Mouse (Mus musculus): Measurements from ENCODE around the gene Cog5.

Gene Cog5

DNA sequence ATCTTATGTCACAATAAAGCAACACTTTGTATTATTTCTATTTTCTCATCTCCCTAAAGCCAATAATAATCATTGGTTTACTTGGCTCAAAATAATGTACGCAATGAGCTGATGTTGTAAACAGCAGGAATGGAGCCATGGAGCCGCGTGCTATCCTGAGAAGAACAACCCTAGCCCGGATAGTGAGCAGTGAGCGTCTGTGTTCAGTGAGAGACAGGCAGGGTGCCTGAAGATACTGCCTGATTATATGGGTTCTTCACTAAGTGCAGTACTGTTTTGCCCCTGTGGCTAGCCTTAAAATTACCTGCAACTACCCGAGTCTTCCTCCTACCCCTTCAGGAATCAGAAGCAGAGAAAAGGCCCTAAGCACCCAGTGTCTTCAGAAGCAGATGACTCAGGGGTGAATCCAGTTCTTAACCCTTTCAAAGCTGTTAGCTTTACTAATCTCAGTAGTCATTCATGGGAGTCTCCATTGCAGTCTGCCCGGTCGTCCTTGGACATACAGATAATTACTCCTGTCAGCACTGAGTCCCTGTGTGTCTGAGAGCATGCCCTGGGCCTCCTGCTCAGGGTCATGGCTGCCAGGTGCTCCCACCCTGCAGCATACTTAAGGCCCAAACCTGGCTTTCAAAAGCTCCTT, 240.5 kb downstream of the Cog5 start:
- DNase-seq (ENCODE audit: low spot score) = no peak

DNA sequence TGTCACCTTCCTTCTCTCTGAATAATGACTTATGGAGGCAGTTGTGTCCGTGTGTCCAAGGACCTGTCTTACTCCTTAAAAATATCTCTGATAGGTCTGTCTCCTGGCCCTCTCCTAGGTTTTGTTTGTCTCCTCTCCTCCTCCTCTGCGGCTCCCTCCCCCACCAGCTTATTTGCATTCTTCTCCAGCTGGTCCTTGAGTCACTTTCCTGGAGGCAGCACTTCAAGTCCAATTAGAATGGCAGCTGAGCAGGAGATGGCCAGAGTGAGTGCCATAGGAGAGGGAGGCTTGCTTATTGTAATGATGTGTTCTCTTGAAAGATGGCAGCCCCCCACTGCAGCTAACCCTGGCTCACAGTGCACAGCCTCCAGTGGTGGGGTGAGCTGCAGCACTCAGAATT, 241.2 kb downstream of the Cog5 start:
- no peak for DNase-seq (ENCODE audit: low spot score)

DNA sequence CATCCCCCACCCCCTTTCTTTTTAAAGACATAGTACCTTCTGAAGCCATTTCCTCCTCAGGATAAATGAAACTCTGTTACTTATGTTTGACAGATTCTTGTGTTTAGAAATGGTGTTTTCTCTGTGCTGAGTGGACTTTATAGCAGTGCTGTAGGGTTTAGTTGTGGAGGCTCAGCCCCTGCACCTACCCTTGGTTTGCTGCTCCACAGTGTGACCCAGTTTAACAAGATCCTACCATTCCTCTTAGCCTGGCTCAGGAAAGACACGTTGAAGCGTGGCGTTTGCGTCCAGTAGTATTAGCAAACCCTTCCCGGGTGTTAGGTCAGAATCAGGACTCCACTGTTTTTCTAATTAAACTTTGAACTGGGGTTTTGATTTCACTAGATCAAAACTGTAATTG, 241.6 kb downstream of the Cog5 start:
- no peak for DNase-seq (ENCODE audit: low spot score)

DNA sequence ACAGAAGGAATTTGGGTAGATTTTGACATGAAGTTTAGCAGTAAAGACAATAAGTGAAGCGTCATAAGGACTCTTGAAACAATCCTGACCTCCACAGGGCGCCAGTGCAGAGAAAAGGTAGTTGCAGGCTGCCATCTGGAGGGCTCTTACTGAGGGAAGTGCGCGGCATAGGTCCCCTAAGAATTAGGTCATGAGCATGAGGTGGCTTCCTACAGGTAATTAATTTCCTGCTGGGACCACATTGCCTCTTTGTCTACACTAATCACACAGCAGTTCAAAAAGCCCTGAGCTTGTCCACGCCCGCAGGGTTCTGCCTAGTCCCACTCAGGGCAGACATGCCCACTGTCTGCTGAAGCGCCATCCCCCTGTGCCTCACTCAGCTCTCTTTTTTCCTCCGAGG, 242.3 kb downstream of the Cog5 start:
- no peak for DNase-seq (ENCODE audit: low spot score)

DNA sequence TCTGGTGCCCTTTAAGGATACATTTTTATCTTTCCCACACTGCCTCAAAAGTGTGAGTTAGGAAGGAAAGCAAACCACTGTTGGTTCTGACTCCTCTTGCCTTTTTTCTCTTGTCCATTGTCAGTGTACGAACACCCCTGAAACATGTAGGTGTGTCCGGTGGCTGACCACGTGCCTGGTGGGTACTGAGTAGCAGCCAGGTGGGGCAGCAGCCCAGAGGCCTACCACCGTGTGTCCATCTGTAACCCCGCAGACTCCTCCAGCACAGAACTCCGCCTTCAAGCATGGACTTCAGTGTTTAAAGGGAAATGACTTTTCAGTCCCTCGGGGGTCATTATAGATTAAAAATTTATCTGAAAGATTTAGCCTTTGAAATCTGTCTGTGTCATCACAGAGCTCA, 242.8 kb downstream of the Cog5 start:
- no peak for DNase-seq (ENCODE audit: low spot score)

DNA sequence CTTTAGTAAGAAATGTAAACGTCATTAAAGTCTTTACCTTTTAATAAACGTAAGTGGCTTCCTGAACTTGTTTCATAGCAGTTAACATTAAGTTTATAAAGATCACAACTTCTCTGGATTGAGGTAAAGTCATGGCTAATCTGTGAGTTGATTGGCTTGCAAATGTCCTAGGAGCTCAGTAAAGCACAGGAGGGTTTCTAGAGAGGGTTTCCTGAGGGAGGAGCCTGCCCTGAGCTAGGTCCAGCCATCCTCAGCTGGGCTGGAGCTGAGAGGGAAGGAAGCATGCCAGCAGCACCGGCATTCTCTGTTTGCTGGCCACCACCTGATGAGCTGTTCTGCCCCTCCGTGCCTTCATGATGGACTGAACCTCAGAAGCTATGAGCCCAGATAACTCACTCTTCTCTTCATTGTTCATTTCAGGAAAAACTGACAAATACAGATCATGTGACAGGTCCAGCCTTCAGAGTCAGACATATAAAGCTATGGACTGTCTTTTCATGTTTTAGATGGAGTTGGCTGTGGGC, 245.8 kb downstream of the Cog5 start:
- DNase-seq (ENCODE audit: low spot score) = no peak

DNA sequence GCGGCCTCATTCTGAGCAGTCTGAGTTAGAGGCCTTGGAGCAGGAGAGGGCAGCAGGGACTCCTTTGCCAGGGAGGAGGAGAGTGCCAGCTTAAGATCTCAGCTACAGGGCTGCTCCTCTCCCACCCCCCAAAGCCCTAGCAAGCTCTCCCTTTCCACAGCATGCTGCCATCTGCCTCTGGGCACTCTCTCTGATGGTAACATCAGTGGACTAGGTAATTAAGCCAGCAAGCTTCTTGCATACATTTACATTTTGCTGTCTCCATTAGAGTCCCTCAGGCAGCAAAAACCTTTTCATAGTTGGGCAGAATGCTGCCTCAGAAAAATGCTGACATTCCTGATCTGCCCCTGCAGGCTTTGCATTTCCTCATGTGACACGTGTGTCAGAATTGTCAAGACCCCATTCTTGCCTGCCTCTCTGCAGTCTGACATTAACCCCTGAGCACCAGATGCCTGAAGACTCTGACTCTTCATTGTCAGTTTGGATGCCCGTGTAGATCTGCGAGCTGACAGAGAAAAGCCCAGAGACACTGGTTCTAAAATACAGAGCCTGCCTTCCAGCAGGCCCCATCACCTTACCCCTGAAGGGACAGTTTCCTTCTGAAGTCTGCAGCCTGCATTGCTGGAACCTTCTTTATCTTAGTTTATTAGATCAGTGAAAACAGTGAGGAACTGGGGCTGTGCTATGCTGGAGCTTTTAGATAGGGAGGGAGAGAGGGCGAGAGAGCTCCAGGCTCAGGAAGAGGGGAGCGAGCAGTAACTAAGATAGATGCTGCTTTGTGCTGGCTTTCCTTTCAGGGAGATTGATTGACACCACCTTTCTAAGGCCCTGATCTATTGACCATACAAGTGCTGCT, 251.3 kb downstream of the Cog5 start:
- DNase-seq (ENCODE audit: low spot score) = no peak

DNA sequence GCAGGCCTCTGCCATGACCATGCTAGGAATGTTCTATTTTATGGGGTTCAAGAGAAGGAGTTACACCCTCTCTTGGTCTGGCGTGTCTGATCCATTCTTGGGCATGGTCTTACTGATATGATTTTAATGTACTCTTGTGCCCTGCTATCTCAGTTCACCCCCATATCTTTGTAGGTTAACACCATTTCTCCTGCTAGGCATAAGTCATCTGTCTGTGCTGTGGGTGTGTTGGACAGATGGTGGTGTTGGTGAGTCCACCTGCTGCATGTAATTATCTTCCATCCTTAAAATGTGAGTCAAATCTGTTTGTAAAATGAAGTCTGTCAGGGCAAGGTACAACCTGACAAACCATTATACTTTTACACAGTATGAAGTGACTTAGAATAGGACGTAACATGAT, 252.8 kb downstream of the Cog5 start:
- no peak for DNase-seq (ENCODE audit: low spot score)

DNA sequence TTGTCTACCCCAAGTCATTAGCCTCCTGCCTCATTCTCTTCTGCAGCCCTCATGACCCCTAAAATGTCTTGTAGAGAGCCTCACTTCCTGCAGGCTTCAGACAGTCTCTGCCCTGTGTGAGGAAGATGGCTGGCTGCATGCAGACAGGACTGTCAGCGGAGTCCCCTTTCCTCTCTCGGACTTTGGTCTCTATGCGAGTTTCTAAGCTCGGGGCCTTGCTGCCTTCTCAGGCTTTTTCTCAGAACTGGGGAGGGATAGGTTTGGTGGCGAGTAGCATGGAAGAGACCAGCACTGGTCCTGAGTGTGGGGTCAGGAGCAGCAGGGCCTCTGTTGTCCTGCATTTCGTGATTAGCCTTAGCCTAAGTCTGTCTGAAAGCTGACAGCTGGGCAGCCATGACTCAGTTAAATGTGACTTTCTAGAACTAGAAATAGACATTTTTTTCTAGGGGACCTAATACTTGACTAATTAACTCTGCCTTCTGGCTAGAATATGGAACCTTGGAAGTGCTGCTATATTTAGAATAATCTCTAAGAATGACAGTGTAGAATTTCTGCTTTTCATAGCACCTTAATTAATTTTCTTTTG, 258.4 kb downstream of the Cog5 start:
- no peak for DNase-seq (ENCODE audit: low spot score)

DNA sequence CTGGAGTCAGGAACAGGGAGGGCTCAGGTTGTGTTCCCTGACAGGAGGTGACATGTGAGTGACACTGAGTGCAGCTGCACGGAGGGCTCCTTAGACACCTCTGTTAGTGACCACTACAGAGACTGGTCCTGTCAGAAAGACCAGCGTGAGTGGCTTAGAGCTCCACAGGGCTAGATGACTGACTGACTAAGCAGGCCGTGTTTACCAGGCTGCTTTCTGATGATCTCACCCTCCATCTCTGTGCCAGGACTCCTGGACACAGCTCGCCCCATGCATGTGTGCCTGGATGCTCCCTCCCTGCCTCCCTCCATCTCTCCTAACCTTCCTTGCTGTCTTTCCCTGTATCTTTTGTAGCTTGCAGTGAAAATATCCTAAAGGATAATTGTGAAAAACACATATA, 258.9 kb downstream of the Cog5 start:
- DNase-seq (ENCODE audit: low spot score) = no peak

DNA sequence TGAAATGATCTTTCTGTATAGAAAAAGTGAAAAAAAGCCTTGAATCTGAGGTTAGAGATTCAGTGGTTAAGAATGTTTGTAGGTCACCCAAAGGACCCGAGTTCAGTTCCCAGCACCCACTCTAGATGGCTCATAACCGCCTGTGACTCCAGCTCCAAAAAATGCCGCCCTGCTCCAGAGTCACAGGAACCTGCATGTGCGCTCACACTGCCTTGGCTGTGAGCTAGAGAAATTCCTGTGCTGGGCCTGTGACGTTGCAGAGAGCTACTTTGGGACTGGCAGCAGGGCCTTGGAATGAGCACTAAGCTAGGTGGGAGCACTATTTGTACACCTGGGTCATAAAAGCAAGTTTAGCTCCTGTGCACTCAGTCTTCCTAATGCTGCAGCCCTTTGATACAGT, 262.0 kb downstream of the Cog5 start:
- DNase-seq (ENCODE audit: low spot score) = no peak

DNA sequence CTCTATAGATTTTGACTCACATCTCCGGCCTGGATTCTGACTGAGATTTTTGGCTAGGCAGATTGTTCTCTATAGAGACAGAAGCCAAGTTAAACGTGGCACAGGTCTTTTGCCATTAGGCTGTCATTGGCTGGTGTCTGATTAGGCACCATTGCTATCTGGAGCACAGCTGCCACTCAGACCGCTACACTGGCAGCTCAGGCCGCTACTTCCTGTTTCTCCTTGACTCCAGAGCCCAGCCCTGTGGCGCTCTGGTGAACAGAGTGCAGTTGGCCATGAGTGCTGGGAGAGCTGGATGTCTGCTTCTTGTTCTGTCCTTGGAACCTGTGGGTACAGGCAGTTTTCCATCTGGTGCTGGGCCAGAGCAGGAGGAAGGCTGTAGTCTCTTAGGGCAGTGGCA, 262.6 kb downstream of the Cog5 start:
- DNase-seq (ENCODE audit: low spot score) = no peak

DNA sequence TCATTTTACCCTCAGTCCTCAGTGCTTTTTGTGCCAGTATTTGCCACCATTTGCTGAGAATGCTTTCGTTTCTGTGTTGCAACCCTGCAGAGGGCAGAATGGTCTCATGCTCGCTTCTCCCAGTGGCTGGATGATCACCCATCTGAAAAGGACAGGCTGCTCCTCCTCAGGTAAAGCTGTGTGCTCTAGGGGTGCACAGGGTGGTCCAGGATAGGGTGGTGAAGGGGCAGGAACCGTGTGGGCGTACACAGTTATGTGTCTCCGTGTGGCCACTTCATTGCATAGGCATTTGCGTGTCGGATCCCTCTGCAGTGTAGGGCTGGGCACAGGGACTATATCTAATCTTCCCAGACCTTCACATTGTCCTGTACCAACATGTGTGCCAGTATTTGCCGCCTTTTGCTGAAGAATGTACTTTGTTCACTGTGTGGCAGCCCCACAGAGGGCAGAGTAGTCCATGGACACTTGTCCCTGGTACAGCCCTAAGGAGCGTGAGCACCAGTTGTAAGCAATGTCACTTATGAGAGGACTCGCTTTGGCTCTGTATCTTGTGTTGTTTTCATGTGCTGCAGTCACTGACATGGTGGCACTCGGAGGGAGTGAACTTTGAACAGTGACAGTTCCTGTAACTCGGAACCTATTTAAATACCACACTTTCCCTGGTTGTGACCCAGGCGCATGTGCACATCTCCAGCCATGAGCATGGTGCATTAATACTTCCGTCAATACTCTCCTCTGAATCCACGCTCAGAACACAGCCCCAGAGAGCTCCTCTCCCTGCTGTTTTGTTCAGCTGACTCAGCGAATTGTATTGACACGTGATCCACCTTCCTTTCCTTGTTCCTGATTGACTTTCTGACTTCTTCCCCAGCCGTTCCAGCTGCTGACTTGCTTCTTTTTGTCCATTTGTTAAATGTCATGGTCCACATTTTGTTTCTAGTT, 266.1 kb downstream of the Cog5 start:
- DNase-seq (ENCODE audit: low spot score) = no peak

DNA sequence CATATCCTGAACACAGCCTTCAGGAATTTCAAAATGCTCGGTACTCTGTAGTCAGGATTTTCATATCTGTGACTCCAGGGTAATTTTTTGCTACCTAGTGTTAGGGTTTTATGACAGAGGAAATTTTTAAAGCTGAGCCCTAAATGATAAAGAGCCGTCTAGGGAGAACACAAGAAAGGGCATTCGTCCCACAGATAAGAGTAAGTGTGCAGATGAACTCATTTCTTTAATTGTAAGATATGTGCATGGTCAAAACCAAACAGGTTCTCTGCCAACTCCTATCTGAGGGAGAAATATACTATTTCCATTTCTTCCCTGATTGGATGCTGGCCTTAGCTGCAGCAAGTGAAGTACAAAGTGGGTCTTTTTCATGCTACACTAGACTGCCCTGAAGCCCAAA, 269.5 kb downstream of the Cog5 start:
- no peak for DNase-seq (ENCODE audit: low spot score)

DNA sequence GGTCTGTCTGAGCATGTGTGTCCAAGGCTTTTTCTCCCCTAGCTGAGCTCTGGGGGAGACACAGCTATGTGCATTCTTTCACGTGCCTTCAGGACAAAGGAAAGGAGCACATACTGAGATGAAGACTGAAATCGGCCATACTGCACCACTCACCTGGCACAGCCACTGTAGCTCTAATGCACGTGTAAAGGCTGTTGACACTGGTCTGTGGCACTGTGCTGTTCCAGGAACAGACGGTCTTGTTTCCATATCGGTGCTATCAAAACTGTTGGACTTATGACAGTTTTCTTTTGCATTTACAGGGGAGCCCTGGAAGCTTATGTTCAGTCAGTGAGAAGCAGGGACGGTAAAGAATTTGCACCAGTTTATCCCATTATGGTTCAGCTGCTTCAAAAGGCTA, 270.7 kb downstream of the Cog5 start:
- DNase-seq (ENCODE audit: low spot score) = no peak

DNA sequence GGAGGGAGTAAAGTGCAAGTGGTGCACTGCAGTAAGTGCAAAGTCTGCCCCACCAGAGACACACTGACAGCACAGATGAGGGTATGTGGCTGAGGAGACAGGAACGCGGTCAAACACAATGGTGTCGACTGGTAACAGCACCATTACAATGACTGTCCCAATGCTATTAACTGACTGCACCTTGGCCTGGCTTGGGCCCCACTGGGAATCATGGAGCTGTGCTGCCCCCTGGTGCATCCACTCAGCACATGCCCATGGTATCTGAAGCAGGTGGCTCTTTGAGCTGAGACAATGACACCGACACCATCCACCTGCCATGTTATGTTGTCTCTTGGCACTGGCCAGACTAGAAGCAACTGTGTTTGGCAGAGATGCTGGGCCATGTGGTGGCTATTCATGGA, 272.0 kb downstream of the Cog5 start:
- peak; percentile 42 for DNase-seq (ENCODE audit: low spot score)

DNA sequence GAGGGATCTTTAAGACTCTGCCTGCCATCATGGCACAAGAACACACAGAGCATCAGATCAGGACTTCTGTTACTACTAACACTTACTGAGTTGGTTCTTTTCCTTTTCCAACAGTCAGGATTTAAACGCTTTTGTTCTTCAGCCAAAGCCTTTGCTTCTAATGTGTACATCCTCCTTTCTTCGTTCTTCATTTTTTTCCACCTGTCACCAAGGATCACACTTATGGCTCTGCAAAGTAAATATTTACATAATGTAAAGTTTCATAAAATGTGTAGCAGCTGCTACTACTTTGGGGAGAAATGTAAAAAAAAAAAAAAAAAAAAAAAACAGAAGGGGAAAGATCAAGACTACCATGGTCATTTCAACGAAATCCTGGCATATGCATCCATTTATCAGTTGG, 273.8 kb downstream of the Cog5 start:
- DNase-seq (ENCODE audit: low spot score) = no peak

DNA sequence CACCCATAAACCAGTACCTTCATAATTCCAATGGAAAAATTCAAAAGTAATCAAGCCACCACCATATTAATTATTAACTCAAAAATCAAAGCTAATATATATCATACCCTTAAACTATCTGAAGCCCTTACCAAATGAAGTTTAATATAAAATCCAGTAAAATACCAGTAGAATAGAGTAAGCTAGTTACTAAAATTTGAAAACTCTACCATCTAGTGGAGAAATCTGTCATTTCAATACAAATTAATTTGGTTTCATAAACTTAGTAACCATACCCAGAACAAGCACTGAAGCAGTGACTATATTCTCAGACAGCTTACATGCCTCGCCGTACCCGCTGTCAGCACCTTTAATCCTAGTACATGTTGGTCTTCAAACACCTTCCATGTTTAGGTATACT, 277.1 kb downstream of the Cog5 start:
- no peak for DNase-seq (ENCODE audit: low spot score)

DNA sequence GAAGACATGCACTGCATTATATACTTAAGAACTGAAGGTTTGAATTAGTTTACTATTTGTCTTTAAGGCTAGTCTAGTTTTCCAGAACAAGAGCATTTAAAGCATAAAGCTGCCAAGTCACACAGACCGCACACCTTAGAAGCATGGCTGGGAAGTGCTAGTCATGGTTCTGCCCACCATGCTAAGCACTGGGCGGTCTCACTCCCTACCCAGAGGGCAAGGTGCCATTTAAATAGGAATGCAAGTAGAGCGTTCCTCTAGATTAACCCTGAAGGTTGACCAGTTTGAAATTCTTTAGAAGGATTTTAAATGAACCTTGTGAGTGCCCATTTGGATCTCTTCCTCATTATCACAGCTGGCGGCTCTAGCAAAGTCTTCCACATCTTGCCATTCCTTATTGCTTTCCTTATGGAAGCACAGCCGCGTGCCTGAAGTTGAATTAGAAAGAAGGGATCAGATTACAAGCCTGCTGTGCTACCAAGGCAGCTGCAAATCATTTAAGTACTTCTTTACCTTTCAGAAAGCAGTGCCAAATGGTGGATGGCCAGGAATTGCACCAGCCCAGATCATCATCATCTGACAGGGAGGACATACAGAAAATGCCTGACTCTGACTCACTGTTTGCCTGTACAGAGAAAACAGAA, 282.1 kb downstream of the Cog5 start:
- DNase-seq (ENCODE audit: low spot score) = no peak

DNA sequence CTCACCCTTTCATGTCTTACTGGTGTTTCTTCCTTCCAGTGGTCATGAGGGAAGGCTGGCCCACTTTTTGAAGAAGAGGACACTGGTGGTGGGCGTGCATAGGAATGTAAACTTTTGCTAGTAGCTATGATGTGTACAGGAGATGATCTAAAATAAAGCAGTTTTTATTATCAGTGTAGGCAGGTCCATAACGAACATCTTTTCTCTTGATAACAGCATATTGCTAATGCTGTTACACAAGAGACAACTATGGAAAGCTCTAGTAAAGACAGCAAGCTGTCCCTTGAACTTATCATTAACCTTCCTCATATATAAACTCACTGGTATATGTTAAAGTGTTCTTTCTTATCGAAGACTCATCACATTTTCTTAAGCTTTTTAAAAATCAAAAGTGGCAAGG, 282.9 kb downstream of the Cog5 start:
- no peak for DNase-seq (ENCODE audit: low spot score)

DNA sequence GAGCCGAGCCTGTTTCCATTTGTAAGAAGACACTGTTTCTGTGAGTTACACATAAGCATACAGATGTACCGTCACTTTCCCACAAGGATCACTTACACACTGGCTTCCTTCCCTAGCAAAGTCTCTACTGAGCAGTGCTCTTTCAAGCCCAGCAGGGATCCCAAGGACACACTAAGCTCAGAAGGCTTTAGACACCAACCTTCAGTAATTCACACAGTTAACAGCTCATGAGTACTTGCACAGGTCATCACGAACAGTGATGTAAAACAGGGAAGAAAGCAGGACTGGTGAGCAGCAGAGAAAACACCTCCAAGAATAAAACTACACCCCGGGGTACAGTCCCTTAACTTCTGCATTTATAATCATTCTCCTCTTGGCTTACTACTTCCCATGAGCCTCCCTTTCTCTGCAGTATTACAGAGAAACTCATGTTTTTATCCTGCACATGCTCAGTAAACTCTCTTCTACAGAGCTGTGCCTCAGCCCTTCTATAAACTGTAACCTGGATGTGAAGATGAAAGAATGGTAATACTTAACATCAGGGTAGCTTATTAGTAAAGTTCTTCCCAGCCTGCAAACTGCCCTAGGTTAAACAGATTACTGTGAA, 283.8 kb downstream of the Cog5 start:
- no peak for DNase-seq (ENCODE audit: low spot score)
